Mouse (Mus musculus): Measurements from ENCODE around the gene Mtcl1.

The Mtcl1 gene

DNA sequence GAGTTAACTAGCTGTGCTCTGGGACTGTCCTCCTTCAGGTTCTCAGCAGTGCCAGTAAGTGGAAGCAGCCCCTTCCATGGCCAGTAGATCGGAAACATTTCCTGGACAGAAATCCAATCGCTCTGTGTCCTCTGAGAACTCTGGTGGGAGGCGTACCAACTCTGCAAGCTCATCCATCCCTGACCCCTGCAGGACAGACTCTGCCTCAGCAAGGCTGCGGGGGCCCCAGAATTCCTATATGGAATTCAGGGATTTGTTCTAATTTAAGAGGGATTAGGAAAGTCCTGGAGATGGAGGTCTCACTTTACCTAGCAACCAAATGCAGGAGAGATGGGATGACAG lies 123.4 kb downstream of the Mtcl1 start:
- no peak for DNase-seq (ENCODE audit: low read depth, low spot score)

GRCm38 (mm10) chr17:66325440-66326203 lies 123.9 kb downstream of the Mtcl1 start:
- peak; percentile 58 for DNase-seq (ENCODE audit: low read depth, low spot score)

GRCm38 (mm10) chr17:66324836-66325235 lies 124.7 kb downstream of the Mtcl1 start:
- DNase-seq (ENCODE audit: low read depth, low spot score), result no peak

DNA sequence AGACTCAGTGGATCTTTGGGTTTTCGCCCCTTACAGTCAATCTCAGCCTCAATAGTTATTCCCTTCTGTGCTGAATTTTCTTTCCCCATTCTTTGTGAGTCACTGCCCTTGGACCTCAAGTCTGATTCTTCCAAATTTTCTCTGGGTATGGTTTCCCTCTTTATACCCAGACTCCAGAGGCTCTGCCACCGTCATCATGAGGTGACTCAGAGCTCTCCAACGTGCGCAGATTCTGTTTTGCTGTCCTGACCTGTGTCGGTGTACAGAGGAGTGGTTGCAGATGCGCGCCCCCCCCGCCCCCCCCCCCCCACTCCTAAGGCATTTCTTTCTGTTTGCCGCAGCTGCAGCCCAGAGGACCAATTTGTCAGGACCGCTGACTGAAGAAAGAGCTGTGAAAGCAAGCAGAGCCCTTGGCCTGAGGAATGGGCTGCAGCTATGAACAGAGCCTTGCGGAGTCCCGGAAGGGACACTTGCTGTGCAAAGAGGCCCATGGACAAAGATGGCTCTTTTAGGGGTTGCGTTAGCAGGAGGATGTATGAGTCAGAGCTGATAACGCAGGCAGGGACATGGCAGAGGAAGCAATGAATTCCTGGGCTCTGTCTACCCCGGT lies 126.8 kb downstream of the Mtcl1 start:
- DNase-seq (ENCODE audit: low read depth, low spot score), result no peak

DNA sequence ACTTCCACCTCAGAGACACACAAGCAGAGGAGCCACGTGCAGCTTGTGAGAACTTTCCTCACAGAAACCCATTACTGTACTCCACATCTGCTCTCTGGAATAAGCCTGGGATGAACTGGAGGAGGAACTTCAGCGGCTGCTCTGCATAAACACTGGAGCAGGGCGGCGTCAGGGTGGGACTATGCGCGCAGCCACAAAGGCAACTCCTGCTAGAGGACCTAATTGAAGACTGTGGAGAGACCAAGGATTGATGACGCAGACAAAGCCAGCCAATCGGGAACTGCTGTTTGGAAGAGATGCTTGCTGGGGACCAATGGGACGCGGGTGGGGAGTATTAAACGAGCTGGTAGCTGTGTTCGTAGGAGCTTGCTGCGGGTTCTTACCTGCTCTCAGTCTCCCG lies 127.6 kb downstream of the Mtcl1 start:
- DNase-seq (ENCODE audit: low read depth, low spot score), result no peak

DNA sequence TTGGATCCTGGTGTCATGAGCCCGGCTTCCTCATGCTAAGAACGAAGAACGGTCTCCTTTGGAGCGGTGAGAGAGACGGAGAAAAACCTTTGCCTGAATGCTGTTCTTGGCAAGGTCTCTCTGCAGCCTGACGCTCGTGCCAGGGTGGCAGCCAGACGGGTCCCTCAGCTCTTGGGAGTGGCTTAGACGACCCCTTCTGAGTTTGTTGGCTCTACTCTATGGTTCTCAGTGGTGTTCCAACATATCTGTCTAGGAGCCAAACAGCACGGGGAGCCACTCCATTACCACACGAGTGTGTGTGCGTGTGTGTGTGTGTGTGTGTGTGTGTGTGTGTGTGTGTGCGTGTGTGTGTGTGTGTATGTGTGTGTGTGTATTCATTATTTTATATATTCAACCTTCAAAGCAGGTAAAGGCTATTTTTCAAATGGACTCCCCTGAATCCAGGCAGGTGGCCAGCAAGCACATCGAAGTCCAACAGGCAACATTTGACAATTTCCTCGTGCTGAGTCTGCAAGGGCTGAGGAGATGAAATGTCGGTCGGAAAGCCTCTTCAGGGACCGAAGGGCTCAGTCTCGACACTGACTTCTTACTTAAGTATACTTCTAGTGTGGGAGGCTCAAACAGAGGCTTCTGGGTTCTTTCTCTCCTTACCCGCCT lies 128.7 kb downstream of the Mtcl1 start:
- DNase-seq (ENCODE audit: low read depth, low spot score), result no peak

DNA sequence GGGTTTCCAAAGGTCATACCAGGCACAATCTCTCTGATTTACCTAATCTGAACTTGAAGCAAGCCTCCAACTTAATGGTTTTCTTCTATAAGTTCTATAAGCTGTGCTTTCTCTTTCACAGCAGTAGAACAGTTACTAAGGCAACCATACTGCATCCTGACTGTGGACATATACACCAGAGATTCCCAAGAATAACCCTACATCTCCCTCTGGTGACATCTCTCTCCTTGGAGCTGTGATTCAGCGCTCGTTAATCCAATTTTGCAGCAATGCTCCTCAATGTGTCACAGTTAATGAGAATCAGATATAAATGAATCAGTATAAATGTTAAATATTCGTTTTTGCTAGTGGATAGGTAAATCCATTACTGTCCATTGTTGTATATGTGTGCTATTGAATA lies 131.5 kb downstream of the Mtcl1 start:
- DNase-seq (ENCODE audit: low read depth, low spot score), result no peak

GRCm38 (mm10) chr17:66317576-66317975 lies 132.0 kb downstream of the Mtcl1 start:
- no peak for DNase-seq (ENCODE audit: low read depth, low spot score)

- DNase-seq (ENCODE audit: low read depth, low spot score), result no peak
Observed at GRCm38 (mm10) chr17:66317156-66317555, 132.4 kb downstream of the Mtcl1 start.

GRCm38 (mm10) chr17:66315451-66315850 lies 134.1 kb downstream of the Mtcl1 start:
- DNase-seq (ENCODE audit: low read depth, low spot score), result no peak

DNA sequence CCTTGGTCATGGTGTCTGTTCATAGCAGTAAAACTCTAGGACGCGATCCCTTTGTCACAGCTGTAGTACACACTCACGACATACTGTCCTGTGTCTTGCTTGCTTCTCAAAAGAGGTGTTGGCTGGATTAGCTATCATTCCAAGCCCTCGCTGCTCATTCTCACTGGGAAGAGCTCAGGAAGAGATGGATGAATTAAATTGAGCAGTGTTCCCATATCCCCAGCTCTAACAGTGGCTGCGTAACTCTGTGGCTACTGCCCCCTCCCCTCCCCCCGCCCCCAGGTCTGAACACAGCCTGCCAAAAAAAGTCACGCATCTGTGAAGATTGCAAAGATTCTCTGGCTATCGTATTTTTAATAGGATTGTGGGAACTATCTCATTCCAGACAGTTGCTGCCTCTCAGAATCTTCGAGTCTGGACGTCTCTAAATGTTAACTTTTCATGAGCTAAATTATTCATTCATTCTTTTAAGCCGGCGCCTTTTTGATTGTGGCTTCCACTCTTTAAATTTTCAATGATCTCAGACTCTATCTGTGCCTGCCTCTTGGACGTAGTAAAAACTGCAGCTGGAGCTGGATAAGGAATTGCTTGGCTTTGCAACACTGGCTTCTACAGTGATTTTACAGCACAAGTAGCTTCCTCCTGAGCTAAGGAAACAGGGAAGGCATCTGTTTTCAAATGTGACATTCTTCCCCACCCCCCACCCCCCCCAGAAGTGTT lies 134.8 kb downstream of the Mtcl1 start:
- no peak for DNase-seq (ENCODE audit: low read depth, low spot score)

DNA sequence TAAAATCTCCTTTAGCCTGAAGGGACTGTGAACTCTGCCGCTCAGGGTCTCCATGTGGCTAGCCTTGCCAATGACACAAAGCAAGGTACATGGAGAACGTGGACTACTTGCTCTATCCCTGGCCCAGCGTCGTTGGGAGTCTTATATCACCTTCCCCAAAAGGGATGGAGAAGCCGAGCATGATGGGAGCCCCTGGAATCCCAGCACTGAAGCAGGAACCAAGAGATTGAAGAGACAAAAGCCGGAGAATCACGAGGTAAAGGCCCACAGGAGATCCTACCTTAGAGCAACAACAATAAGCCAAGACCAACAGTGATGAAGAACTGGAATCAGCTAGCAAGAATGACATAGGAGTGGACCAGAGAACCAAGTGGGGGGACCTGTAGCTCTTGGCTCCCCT lies 147.6 kb downstream of the Mtcl1 start:
- DNase-seq (ENCODE audit: low read depth, low spot score), result no peak

- no peak for DNase-seq (ENCODE audit: low read depth, low spot score)
Observed at GRCm38 (mm10) chr17:66301267-66301666, 148.3 kb downstream of the Mtcl1 start.

GRCm38 (mm10) chr17:66297721-66298120 lies 151.8 kb downstream of the Mtcl1 start:
- no peak for DNase-seq (ENCODE audit: low read depth, low spot score)

DNA sequence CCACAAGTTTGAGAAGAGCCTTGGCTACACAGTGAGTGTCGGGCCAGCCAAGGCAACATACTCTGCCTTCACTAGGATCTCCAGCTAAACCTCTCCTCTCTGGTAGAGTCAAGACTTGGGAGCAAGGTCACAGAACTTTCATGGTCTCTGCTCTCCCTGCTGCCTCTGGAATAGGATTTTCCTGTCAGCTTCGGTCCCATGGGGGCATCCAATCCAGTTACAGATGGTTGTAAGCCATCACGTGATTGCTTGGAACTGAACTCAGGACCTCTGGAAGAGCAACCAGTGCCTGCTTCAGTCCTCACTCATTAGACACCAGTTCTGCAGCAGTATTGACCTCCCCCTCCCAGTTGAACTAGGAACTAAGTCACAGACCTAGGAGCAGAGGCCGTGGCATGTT lies 156.0 kb downstream of the Mtcl1 start:
- no peak for DNase-seq (ENCODE audit: low read depth, low spot score)

DNA sequence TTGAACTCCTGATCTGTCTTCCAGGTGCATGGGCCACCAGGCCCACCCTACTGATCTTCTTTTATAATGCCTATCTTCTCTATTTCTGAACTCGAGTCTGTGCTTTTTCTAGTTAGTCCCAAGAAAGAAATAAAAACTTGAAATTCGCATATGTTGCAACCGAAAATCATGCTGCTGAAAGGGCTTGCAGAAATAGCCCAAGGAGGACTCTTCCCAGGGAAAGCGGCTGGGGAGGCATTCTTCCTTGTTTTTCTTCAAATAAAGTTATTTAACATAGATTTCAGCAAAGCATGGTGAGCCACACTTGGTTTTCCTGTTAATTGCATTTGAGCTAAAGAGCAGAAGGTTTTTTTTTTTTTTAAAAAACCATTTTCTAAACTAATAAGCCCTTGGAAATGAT lies 159.7 kb downstream of the Mtcl1 start:
- DNase-seq (ENCODE audit: low read depth, low spot score), result no peak
